ENCODE assay signal across 8 mouse cellular contexts in genomic region chr1:84283119-84283518, GRCm38 (mm10).
A peak's percentile ranks its signal among the peaks of the same experiment; 100 is the strongest.
DNase-seq lines count a peak whose midpoint lies in the region; ATAC-seq and TF ChIP-seq lines count a peak whose summit lies in the region.

No protein-coding gene starts in this region.

- no peak for ATAC-seq in forebrain, embryonic 16.5 days
- no peak for ATAC-seq in intestine, postnatal 0 days
- ATAC-seq in liver, postnatal 0 days: no peak

- TF ChIP-seq POLR2A in kidney, adult 2 months (IDR thresholded peaks at IDR 0.05; ENCODE audit: low read depth, low read length): no peak
- TF ChIP-seq POLR2A in bone marrow macrophage, adult 2 months (IDR thresholded peaks at IDR 0.05; ENCODE audit: borderline replicate concordance, low read depth, low read length): no peak
- TF ChIP-seq POLR2A in small intestine, adult 2 months (IDR thresholded peaks at IDR 0.05; ENCODE audit: low read depth, low read length): no peak

- no peaks in the 10 kb centered on the region for H3K4me1 ChIP-seq in kidney, adult 2 months (ENCODE audit: control insufficient read depth, insufficient read depth, low read length)
- H3K4me1 ChIP-seq in bone marrow macrophage, adult 2 months (ENCODE audit: control insufficient read depth, insufficient read depth, low read length): peaks cover 55% of the 10 kb centered on the region
- H3K4me1 ChIP-seq in forebrain, embryonic 16.5 days (replicated peaks; ENCODE audit: control insufficient read depth, insufficient read depth, low read length): peaks cover 18% of the 10 kb centered on the region
- no peaks in the 10 kb centered on the region for H3K4me1 ChIP-seq in intestine, postnatal 0 days (replicated peaks; ENCODE audit: control insufficient read depth, insufficient read depth, low read length)
- peaks cover 3% of the 10 kb centered on the region; the same call in 1 of the 2 replicates for H3K4me1 ChIP-seq in liver, postnatal 0 days (ENCODE audit: insufficient read depth)
- H3K4me1 ChIP-seq in small intestine, adult 2 months (ENCODE audit: control insufficient read depth, insufficient read depth, insufficient read length, low read length): no peaks in the 10 kb centered on the region

- peak overlapping the region; percentile 21; the same call in 1 of the 2 replicates for H3K4me3 ChIP-seq in kidney, adult 2 months (ENCODE audit: insufficient read depth, low read depth, low read length)
- peak overlapping the region; percentile 98 for H3K4me3 ChIP-seq in bone marrow macrophage, adult 2 months (ENCODE audit: insufficient read depth, low read length)
- H3K4me3 ChIP-seq in forebrain, embryonic 16.5 days (replicated peaks; ENCODE audit: low read length): peak overlapping the region; percentile 75
- H3K4me3 ChIP-seq in intestine, postnatal 0 days (ENCODE audit: low read depth, low read length): 0 out of 2 replicates have a peak overlapping the region, but pooled peaks have one; percentile 53
- peak overlapping the region; percentile 62 for H3K4me3 ChIP-seq in liver, postnatal 0 days (ENCODE audit: low read depth, low read length)
- peak overlapping the region; percentile 35; the same call in 1 of the 2 replicates for H3K4me3 ChIP-seq in small intestine, adult 2 months (ENCODE audit: low read depth, low read length)

- H3K9ac ChIP-seq in forebrain, embryonic 16.5 days (replicated peaks; ENCODE audit: low read depth, low read length): peak overlapping the region; percentile 80; the same call in 1 of the 2 replicates
- H3K9ac ChIP-seq in intestine, postnatal 0 days (ENCODE audit: low read depth, low read length): no peak overlapping the region
- peak overlapping the region; percentile 38 for H3K9ac ChIP-seq in liver, postnatal 0 days (replicated peaks)

- DNase-seq in kidney, adult 2 months: no peak
- no peak for DNase-seq in kidney, adult 8-10 months
- no peak for DNase-seq in liver, postnatal 0 days
- no peak for DNase-seq in spleen, postnatal 14 days (ENCODE audit: low spot score in 2 of 2)

- 16% methylated on average over 2 of the region's 2 CpGs for WGBS in kidney, adult 2 months
- 5% methylated on average over 2 of the region's 2 CpGs for WGBS in forebrain, embryonic 16.5 days
- 18% methylated on average over 2 of the region's 2 CpGs for WGBS in intestine, postnatal 0 days
- 4% methylated on average over 2 of the region's 2 CpGs for WGBS in liver, postnatal 0 days (ENCODE audit: insufficient replicate concordance)
- 23% methylated on average over 2 of the region's 2 CpGs for WGBS in small intestine, adult 2 months

- H3K4me2 ChIP-seq in forebrain, embryonic 16.5 days (ENCODE audit: low read length): peak overlapping the region; percentile 85
- H3K4me2 ChIP-seq in intestine, postnatal 0 days (replicated peaks; ENCODE audit: low read depth): peak overlapping the region; percentile 79
- H3K4me2 ChIP-seq in liver, postnatal 0 days (ENCODE audit: low read depth, low read length): peak overlapping the region; percentile 74

- H3K27me3 ChIP-seq in kidney, adult 2 months (replicated peaks; ENCODE audit: control insufficient read depth, insufficient read depth, low read length): no peaks in the 10 kb centered on the region; the same call in 1 of the 2 replicates
- H3K27me3 ChIP-seq in forebrain, embryonic 16.5 days (replicated peaks; ENCODE audit: control insufficient read depth, insufficient read depth, low read length): no peaks in the 10 kb centered on the region
- H3K27me3 ChIP-seq in intestine, postnatal 0 days (replicated peaks; ENCODE audit: control insufficient read depth, insufficient read depth, low read length): no peaks in the 10 kb centered on the region
- 0 out of 2 replicates have a peak, but pooled peaks cover 4% of the 10 kb centered on the region for H3K27me3 ChIP-seq in liver, postnatal 0 days (ENCODE audit: insufficient read depth, low read length)
- peaks cover 6% of the 10 kb centered on the region; the same call in 1 of the 2 replicates for H3K27me3 ChIP-seq in small intestine, adult 2 months (ENCODE audit: control insufficient read depth, insufficient read depth, low read length)

- TF ChIP-seq CTCF in kidney, adult 2 months (conservative IDR thresholded peaks at IDR 0.05; ENCODE audit: insufficient read depth, insufficient read length, low read depth, low read length): peak; percentile 32; the same call in 1 of the 2 replicates
- TF ChIP-seq CTCF in bone marrow macrophage, adult 2 months (IDR thresholded peaks at IDR 0.05; ENCODE audit: low read depth, low read length): peak; percentile 30; the same call in 1 of the 2 replicates
- TF ChIP-seq CTCF in intestine, postnatal 0 days (IDR thresholded peaks at IDR 0.05; ENCODE audit: low read depth): peak; percentile 51
- TF ChIP-seq CTCF in liver, postnatal 0 days (IDR thresholded peaks at IDR 0.05; ENCODE audit: low read depth): peak; percentile 49
- TF ChIP-seq CTCF in small intestine, adult 2 months (IDR thresholded peaks at IDR 0.05; ENCODE audit: extremely low read depth, insufficient read length, insufficient replicate concordance, low read depth, low read length): no peak

- no peak for TF ChIP-seq EP300 in liver, postnatal 0 days (IDR thresholded peaks at IDR 0.05; ENCODE audit: low read depth)

- H3K9me3 ChIP-seq in forebrain, embryonic 16.5 days (ENCODE audit: control insufficient read depth, low read length): no peaks in the 10 kb centered on the region
- H3K9me3 ChIP-seq in intestine, postnatal 0 days (ENCODE audit: control insufficient read depth): no peaks in the 10 kb centered on the region
- no peaks in the 10 kb centered on the region for H3K9me3 ChIP-seq in liver, postnatal 0 days (ENCODE audit: low read length)

- H3K27ac ChIP-seq in kidney, adult 2 months (ENCODE audit: insufficient read depth, low read depth, low read length): no peak overlapping the region
- H3K27ac ChIP-seq in bone marrow macrophage, adult 2 months (ENCODE audit: insufficient read depth, low read depth, low read length): peak overlapping the region; percentile 86
- no peak overlapping the region for H3K27ac ChIP-seq in forebrain, embryonic 16.5 days (ENCODE audit: low read length)
- H3K27ac ChIP-seq in intestine, postnatal 0 days (ENCODE audit: low read depth, low read length): no peak overlapping the region
- H3K27ac ChIP-seq in liver, postnatal 0 days (ENCODE audit: low read depth): peak overlapping the region; percentile 29
- H3K27ac ChIP-seq in small intestine, adult 2 months (ENCODE audit: insufficient read depth, low read depth, low read length): no peak overlapping the region; the same call in 1 of the 2 replicates

- no peaks in the 10 kb centered on the region for H3K36me3 ChIP-seq in kidney, adult 2 months (ENCODE audit: control insufficient read depth, insufficient read depth, low read length)
- H3K36me3 ChIP-seq in forebrain, embryonic 16.5 days (ENCODE audit: control insufficient read depth, insufficient read depth): no peaks in the 10 kb centered on the region
- H3K36me3 ChIP-seq in intestine, postnatal 0 days (ENCODE audit: control insufficient read depth, insufficient read depth): no peaks in the 10 kb centered on the region
- H3K36me3 ChIP-seq in liver, postnatal 0 days (replicated peaks; ENCODE audit: insufficient read depth, low read length): no peaks in the 10 kb centered on the region
- no peaks in the 10 kb centered on the region for H3K36me3 ChIP-seq in small intestine, adult 2 months (ENCODE audit: control insufficient read depth, insufficient read depth, low read length)

Comparison
In these comparisons a context has a peak if more than half of its experiments do, and no peak if none do; other contexts are left out.
1. H3K27ac ChIP-seq: peak in bone marrow macrophage, adult 2 months (single experiment) and liver, postnatal 0 days (single experiment); none in kidney, adult 2 months (single experiment), forebrain, embryonic 16.5 days (single experiment), intestine, postnatal 0 days (single experiment) and small intestine, adult 2 months (single experiment).
2. H3K4me3 ChIP-seq: peak in every context shown above with its lines; median percentile 98 in bone marrow macrophage, adult 2 months; 75 in forebrain, embryonic 16.5 days; 62 in liver, postnatal 0 days; 53 in intestine, postnatal 0 days; 35 in small intestine, adult 2 months; 21 in kidney, adult 2 months.
3. Peak in every context shown above with its lines, with median percentiles within 50 percentile points of each other: H3K4me2 ChIP-seq.